Mouse (Mus musculus) ES-E14 (cell line): ENCODE measurements at regions not wholly inside any gene's neighbourhood (a gene's known extent, or its start where the extent isn't known, plus 50 kb on each side); places are given as distances from the start of the nearest gene placed in this dataset.

Source experiments
- CHD2 ChIP-seq: IDR thresholded peaks from 2 replicates; pipeline ENCODE4 v1.6.1; 2014; ENCODE audit warnings: mild to moderate bottlenecking, low read depth, low read length, inconsistent platforms
- HCFC1 ChIP-seq: IDR thresholded peaks from 2 replicates; pipeline ENCODE4 v1.6.1; 2012; ENCODE audit warnings: low read length, inconsistent platforms, borderline replicate concordance; ENCODE audit not compliant: insufficient read depth
- ZC3H11A ChIP-seq: IDR thresholded peaks from 2 replicates; pipeline ENCODE4 v1.6.1; 2012; ENCODE audit warnings: low read depth, mild to moderate bottlenecking, inconsistent platforms, low read length, borderline replicate concordance

DNA sequence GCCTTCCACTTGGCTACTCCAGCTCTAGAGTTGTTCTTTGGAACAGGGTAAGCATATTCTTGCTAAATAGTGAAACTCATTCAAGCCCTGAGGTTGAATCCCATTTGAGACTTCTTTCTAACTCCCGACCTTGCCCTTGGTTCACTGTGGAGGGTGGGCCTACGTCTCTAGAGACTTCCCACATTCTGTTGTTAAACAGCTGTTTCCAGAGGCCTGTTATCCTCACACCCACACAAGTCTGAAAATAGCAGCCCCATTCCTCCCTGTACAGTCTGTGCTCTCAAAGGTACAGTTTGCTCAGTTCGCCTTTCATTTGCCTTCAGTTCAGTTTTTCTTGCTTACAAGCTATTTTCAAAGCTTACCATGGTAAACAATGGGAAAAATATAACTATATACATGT is 87.9 kb upstream of the Egfl6 start:
- no peak for TF ChIP-seq HCFC1
- TF ChIP-seq CHD2, result no peak
- TF ChIP-seq ZC3H11A, result no peak
